Mouse (Mus musculus) liver, adult 2 months (tissue): ENCODE measurements around the gene Lce3c.

Source experiments
- CTCF ChIP-seq: fragments of 200-500 bp; IDR thresholded peaks from 2 replicates; pipeline ENCODE4 v1.5.1; 2011; ENCODE audit warnings: low read depth, low read length, control low read depth
- POLR2A ChIP-seq: fragments of 200-500 bp; IDR thresholded peaks from 2 replicates; pipeline ENCODE4 v1.6.1; 2011; ENCODE audit warnings: low read length, control low read depth; ENCODE audit not compliant: insufficient read depth; ENCODE audit errors: extremely low read depth

GRCm38 (mm10) chr3:92894489-92894888 lies 49.8 kb upstream of the Lce3c start:
- TF ChIP-seq CTCF (no peak), POLR2A (no peak)
